Mouse (Mus musculus) heart, adult 2 months (tissue): ENCODE data around the gene Smim24. TPM values are rescaled to one million over a fixed set of nuclear protein-coding genes. Genes with fewer than 3 reads are reported as not detected.

Source experiments
- DNase-seq, 2 experiments: peaks; one replicate each; pipeline ENCODE4 v3.0.0; 2021
- H3K27ac ChIP-seq: fragments of 200-600 bp; 2 replicates; pipeline ENCODE4 v1.8.1; 2022
- H3K27me3 ChIP-seq: fragments of 200-500 bp; 2 replicates; pipeline ENCODE4 v1.6.1; 2012; ENCODE audit warnings: mild to moderate bottlenecking, low read length, inconsistent platforms, mixed read lengths; ENCODE audit not compliant: control insufficient read depth, insufficient read depth
- H3K36me3 ChIP-seq: fragments of 200-500 bp; 2 replicates; pipeline ENCODE4 v1.6.1; 2012; ENCODE audit warnings: low read length, inconsistent platforms; ENCODE audit not compliant: control insufficient read depth, insufficient read depth
- H3K4me1 ChIP-seq: fragments of 200-500 bp; 2 replicates; pipeline ENCODE4 v1.6.1; 2011; ENCODE audit warnings: low read length; ENCODE audit not compliant: control insufficient read depth, insufficient read depth
- H3K4me3 ChIP-seq: fragments of 200-600 bp; 2 replicates; pipeline ENCODE4 v1.8.1; 2022
- H3K79me2 ChIP-seq: fragments of 200-500 bp; replicated peaks from 2 replicates; pipeline ENCODE4 v1.6.1; 2012; ENCODE audit warnings: mild to moderate bottlenecking, inconsistent platforms, low read length, moderate library complexity, mixed read lengths; ENCODE audit not compliant: control insufficient read depth, insufficient read depth
- H3K9ac ChIP-seq: fragments of 200-500 bp; 2 replicates; pipeline ENCODE4 v1.6.1; 2012; ENCODE audit warnings: low read depth, mild to moderate bottlenecking, control low read depth, inconsistent platforms, low read length, mixed read lengths
- CTCF ChIP-seq: fragments of 200-600 bp; IDR thresholded peaks from 2 replicates; pipeline ENCODE4 v1.8.1; 2022; ENCODE audit warnings: antibody characterized with exemption, mild to moderate bottlenecking, moderate library complexity
- EP300 ChIP-seq: fragments of 200-500 bp; IDR thresholded peaks from 2 replicates; pipeline ENCODE4 v1.6.1; 2011; ENCODE audit warnings: low read depth, low read length, control low read depth; ENCODE audit not compliant: insufficient read depth
- POLR2A ChIP-seq: fragments of 200-500 bp; IDR thresholded peaks from 2 replicates; pipeline ENCODE4 v1.6.1; 2011; ENCODE audit warnings: mild to moderate bottlenecking, low read depth, low read length, control low read depth; ENCODE audit not compliant: insufficient read depth
- WGBS: fragments of 180-500 bp; shearing (Covaris S2); methylation state at CpG from one replicate; pipeline ENCODE4 v1.1.7; 2018; 5-methylcytosine and 5-hydroxymethylcytosine counted together
- intact Hi-C: fragments of 180-260 bp; cut with DNase I; formaldehyde crosslinking; loops from one replicate; pipeline ENCODE4 v1.15.1; 2025
- polyA plus RNA-seq: library from polyadenylated mRNA; depleted of rRNA; stranded (reverse); fragments of >200 nt; gene quantifications from 2 replicates; pipeline ENCODE4 v1.2.3, GENCODE M21; 2012
- total RNA-seq, 2 experiments: library from RNA; stranded (reverse); gene quantifications; 2 replicates each; pipeline ENCODE4 v1.2.3; 2021

Gene Smim24
- total and polyA plus RNA-seq, 3 experiments = 2.0 to 8.3 (median 2.3) TPM

DNA sequence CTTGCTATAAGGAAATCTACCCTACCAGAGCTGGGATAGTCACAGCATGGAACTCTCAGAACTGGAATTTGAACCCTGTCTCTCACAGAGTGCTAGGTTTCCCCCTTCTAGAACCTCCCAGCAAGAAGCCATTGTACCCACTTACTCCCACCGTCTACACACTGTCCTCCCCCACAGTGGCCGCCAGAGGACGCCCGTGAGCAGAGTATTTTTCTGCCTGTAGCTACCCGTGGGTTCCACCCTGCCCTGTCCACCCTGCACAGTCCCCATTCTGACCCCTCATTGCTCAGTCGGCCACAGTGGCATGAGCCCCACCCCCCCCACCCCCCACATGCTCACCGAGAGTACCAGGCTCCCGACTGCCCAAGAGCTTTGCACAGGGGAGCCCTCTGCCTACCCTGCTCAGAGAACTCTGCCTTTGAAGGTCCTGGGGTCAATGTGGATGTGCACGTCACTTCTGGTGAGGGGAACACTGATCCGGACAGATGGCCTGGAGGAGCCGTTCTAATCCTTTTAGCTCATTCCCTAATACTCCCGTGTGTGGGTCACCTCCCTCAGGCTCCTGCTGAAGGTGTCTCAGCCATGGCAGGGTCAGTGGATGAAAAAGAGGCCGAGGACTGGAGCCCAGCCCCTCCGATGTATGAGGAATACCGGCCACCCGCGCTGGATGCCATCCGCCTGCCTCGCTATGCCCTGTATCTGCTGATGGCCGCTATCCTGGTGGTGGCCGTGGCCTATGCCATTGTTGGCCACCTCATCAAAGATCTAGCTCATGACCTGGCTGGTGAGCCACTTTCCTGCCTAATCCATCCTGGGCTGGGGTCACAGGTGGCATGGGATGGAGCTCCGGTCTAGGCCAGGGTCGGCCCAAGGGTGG, 2.8 kb upstream of the Smim24 start:
- Histone ChIP-seq H3K4me1 (peaks cover 5% of the 10 kb centered on the region), H3K4me3 (no peak overlapping the region), H3K27ac (peak overlapping the region; percentile 6; the same call in 1 of the 2 replicates), H3K79me2 (no peaks in the 10 kb centered on the region; the same call in 1 of the 2 replicates), H3K27me3 (no peaks in the 10 kb centered on the region), H3K9ac (no peak overlapping the region), H3K36me3 (no peaks in the 10 kb centered on the region)
- peak; percentile 76 to 86 for DNase-seq
- 56% methylated on average over 23 of the region's 23 CpGs for WGBS
- intact Hi-C loops = loop anchor here (1.0 to 2.0 kb wide), 2 partner anchors 15 to 60 kb away; no protein-coding TSS in a partner anchor
- peak; percentile 67; the same call in 1 of the 2 replicates for TF ChIP-seq EP300
- no peak for TF ChIP-seq POLR2A
- peak; percentile 96 for TF ChIP-seq CTCF

DNA sequence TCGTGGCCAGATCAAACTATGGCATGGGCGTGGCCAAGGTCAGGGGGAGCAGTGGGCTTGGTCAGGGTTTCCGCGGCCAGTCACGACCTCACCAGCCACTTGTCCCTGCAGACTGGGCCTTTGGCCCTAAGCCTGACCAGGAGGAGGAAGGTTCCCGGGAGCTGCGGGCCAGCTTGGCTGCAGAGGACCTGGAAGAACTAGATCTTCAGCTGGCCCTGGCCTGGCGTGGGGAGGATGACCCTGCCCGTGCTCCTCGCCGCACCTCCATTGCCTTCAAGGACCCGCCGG, 2.2 kb upstream of the Smim24 start:
- TF ChIP-seq EP300 (no peak), POLR2A (no peak), CTCF (no peak)
- Histone ChIP-seq H3K4me1 (peaks cover 5% of the 10 kb centered on the region), H3K27ac (no peak overlapping the region), H3K4me3 (no peak overlapping the region), H3K36me3 (no peaks in the 10 kb centered on the region), H3K79me2 (no peaks in the 10 kb centered on the region; the same call in 1 of the 2 replicates), H3K27me3 (no peaks in the 10 kb centered on the region), H3K9ac (no peak overlapping the region)
- intact Hi-C loops = loop anchor here (2.0 kb wide), 1 partner anchor 14 kb away; no protein-coding TSS in a partner anchor
- 87% methylated on average over 13 of the region's 13 CpGs for WGBS
- no peak for DNase-seq

DNA sequence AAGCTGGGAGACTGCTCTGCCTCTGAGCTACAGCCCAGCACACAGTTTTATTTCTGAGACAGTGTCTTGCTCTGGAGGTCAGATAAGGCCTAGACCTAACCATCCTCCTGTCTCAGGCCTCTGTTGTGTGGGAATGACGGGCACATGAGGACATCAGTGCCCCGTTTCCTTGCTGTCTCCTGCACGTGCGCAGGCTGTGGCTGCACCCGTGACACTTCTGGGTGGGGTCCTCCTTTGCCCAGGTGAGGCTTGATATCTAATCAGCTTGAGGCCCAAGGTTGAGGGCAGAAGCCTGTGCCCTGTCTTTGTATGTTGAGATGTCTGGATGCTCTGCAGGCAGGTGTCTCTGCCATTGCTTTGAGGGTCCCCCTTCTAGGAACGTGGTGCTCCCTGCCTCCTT, 581 bp upstream of the Smim24 start:
- 85% methylated on average over 6 of the region's 6 CpGs for WGBS
- intact Hi-C loops = no loop called here

DNA sequence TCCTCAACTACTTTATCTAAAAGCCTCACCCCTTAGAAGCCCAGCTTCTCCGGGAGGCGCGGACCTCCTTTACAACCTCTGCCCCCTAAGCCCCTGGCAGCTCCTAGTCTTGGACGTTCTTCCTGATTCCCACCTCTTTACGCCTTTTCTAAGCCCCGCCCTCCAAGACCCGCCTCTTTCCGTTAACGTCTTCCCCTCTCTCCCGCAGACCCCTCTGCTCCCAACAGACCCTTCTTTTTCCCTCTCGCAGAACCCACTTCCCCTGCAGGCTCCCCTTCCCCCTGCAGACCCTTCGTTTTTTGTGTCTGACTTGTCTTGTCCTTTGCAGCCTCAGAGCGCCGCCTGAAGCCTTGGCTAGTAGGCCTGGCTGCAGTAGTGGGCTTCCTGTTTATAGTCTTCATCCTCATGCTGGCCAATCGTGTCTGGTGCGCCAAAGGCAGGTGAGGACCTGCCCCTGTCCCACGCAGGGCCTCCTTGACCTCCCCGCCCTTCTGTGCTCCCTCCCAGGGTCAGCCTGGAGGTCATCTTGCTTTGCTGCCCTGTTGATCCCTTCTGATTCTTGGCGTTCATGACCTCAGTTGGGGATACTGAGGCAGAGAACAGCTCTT, 709 bp downstream of the Smim24 start:
- intact Hi-C loops = no loop called here
- H3K27me3 ChIP-seq = no peaks in the 10 kb centered on the region

More for the DNA sequence above, 581 bp upstream of the Smim24 start:
- Histone ChIP-seq H3K9ac (no peak overlapping the region), H3K4me1 (peaks cover 5% of the 10 kb centered on the region), H3K27ac (no peak overlapping the region), H3K36me3 (no peaks in the 10 kb centered on the region), H3K79me2 (no peaks in the 10 kb centered on the region), H3K27me3 (no peaks in the 10 kb centered on the region), H3K4me3 (no peak overlapping the region)
- no peak for DNase-seq
- TF ChIP-seq POLR2A = no peak
- TF ChIP-seq EP300 = no peak
- TF ChIP-seq CTCF = no peak

DNA sequence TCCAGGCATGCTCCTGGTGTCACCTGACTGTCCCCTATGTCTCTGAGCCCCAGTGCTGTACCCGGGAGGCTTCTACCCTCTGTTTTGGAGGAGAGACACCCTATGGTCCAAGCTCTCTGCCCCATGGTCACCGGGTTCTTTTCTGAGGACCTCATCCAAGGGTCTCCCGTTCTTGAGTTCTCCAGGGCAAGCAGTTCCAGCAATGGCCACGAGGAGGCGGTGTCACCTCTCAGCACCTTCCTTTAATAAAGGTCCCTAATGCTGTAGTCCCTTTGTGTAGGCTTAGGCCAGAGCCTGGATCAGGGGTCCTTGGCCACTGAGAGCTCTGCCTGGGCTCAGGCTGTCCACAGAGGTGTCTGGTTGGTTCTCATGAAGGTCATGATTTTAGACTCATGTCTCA, 2.3 kb downstream of the Smim24 start:
- H3K4me3 ChIP-seq = no peak overlapping the region
- DNase-seq = peak; percentile 69 to 85
- TF ChIP-seq EP300 = peak; percentile 79
- peak; percentile 94 for TF ChIP-seq CTCF
- TF ChIP-seq POLR2A = no peak

More for the DNA sequence above, 709 bp downstream of the Smim24 start:
- Histone ChIP-seq H3K27ac (peak overlapping the region; percentile 64), H3K4me1 (peaks cover 5% of the 10 kb centered on the region), H3K4me3 (peak overlapping the region; percentile 33), H3K79me2 (no peaks in the 10 kb centered on the region), H3K9ac (peak overlapping the region; percentile 53), H3K36me3 (no peaks in the 10 kb centered on the region)
- peak; percentile 54 to 68 for DNase-seq
- 7% methylated on average over 19 of the region's 19 CpGs for WGBS
- peak; percentile 34; the same call in 1 of the 2 replicates for TF ChIP-seq POLR2A
- no peak for TF ChIP-seq CTCF
- no peak for TF ChIP-seq EP300

More for the DNA sequence above, 2.3 kb downstream of the Smim24 start:
- Histone ChIP-seq H3K9ac (no peak overlapping the region), H3K79me2 (no peaks in the 10 kb centered on the region), H3K36me3 (no peaks in the 10 kb centered on the region), H3K4me1 (peaks cover 3% of the 10 kb centered on the region), H3K27me3 (no peaks in the 10 kb centered on the region), H3K27ac (no peak overlapping the region)
- intact Hi-C loops = loop anchor here (1.0 kb wide), 1 partner anchor 55 kb away; no protein-coding TSS in a partner anchor
- WGBS = 8% methylated on average over 5 of the region's 5 CpGs
